10 mouse cellular contexts compared by ENCODE assay signal in the genomic region with DNA sequence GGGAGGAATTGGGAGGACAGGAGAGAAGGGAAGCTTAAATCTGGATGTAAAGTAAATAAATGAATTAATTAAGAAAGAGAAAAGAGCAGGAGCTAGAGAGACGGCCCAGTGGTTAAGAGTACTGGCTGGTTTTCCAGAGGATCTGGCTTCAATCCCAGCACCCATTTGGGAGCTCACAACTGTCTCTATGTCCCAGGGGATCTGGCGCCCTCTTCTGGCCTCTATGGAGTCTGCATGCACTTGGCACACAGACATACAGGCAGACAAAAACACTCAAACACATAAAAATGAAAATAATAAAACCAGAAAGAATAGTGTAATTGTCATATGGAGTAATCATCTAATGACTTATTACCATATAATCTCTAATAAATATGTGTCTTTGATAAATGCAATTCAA. TPM values are rescaled to one million over a fixed set of nuclear protein-coding genes. Genes with fewer than 3 reads are reported as not detected.
DNase-seq lines count a peak whose midpoint lies in the region; ATAC-seq and TF ChIP-seq lines count a peak whose summit lies in the region.
"Had no signal": no experiment of that assay in that cellular context is flagged by ENCODE, and none has a peak within 500 bp of the region (broad histone marks: within the 10 kb centered on the region; RNA-seq: fewer than 3 reads in every experiment).

No protein-coding gene starts in this region.

- H3K4me3 ChIP-seq in heart, postnatal 0 days (ENCODE audit: low read depth, low read length), result no peak overlapping the region
- H3K4me3 ChIP-seq in intestine, embryonic 16.5 days (ENCODE audit: low read length), result no peak overlapping the region
- H3K4me3 ChIP-seq: heart, embryonic 15.5 days had no signal

- H3K9ac ChIP-seq in heart, postnatal 0 days (replicated peaks; ENCODE audit: low read depth, low read length), result no peak overlapping the region
- H3K9ac ChIP-seq in intestine, embryonic 16.5 days (ENCODE audit: low read depth, low read length), result no peak overlapping the region
- H3K9ac ChIP-seq: heart, embryonic 15.5 days had no signal

- no peak for DNase-seq in heart, postnatal 0 days (ENCODE audit: low spot score)
- DNase-seq in heart, postnatal 25 days (ENCODE audit: low spot score), result no peak
- DNase-seq in thymus, postnatal 14 days, result peak; percentile 5
- no peak for DNase-seq in thymus, postnatal 36 days
- peak; percentile 19 for DNase-seq in induced T-regulatory cell, adult 2 months (ENCODE audit: low read depth)
- no peak for DNase-seq in ovary, postnatal 14 days (ENCODE audit: low spot score)
- DNase-seq in right cerebral cortex, postnatal 36 days (ENCODE audit: low spot score in 2 of 2), result no peak
- DNase-seq: retina, postnatal 1 day had no signal

- no peak overlapping the region for H3K4me2 ChIP-seq in heart, postnatal 0 days (ENCODE audit: low read depth, low read length)
- H3K4me2 ChIP-seq in intestine, embryonic 16.5 days (ENCODE audit: low read depth, low read length), result no peak overlapping the region
- H3K4me2 ChIP-seq: heart, embryonic 15.5 days had no signal

- no peaks in the 10 kb centered on the region for H3K9me3 ChIP-seq in heart, postnatal 0 days (replicated peaks; ENCODE audit: control insufficient read depth, low read length)
- no peaks in the 10 kb centered on the region for H3K9me3 ChIP-seq in intestine, embryonic 16.5 days (ENCODE audit: control insufficient read depth, low read length)
- H3K9me3 ChIP-seq: heart, embryonic 15.5 days had no signal

- no peak for TF ChIP-seq EP300 in heart, postnatal 0 days (IDR thresholded peaks at IDR 0.05; ENCODE audit: low read depth)

- H3K27ac ChIP-seq in heart, postnatal 0 days (ENCODE audit: low read depth), result no peak overlapping the region
- H3K27ac ChIP-seq in intestine, embryonic 16.5 days (ENCODE audit: low read length), result no peak overlapping the region
- H3K27ac ChIP-seq: heart, embryonic 15.5 days had no signal

- intact Hi-C loops in heart, postnatal 25 days (cut with DNase I), result no loop called here

- no peak for ATAC-seq in heart, postnatal 0 days (ENCODE audit: insufficient read depth, low read depth)
- no peak for ATAC-seq in intestine, embryonic 16.5 days

- peak; percentile 22 for TF ChIP-seq CTCF in heart, postnatal 0 days (IDR thresholded peaks at IDR 0.05; ENCODE audit: low read depth)

- no peaks in the 10 kb centered on the region for H3K36me3 ChIP-seq in heart, postnatal 0 days (replicated peaks; ENCODE audit: control insufficient read depth, insufficient read depth, low read length)
- no peaks in the 10 kb centered on the region for H3K36me3 ChIP-seq in intestine, embryonic 16.5 days (ENCODE audit: control insufficient read depth, insufficient read depth, low read length)
- H3K36me3 ChIP-seq: heart, embryonic 15.5 days had no signal

- WGBS in heart, postnatal 0 days, result 49% methylated on average over 2 of the region's 2 CpGs
- 46% methylated on average over 2 of the region's 2 CpGs for WGBS in intestine, embryonic 16.5 days

- no peaks in the 10 kb centered on the region for H3K4me1 ChIP-seq in heart, postnatal 0 days (ENCODE audit: control insufficient read depth, insufficient read depth)
- no peaks in the 10 kb centered on the region for H3K4me1 ChIP-seq in intestine, embryonic 16.5 days (ENCODE audit: control insufficient read depth, insufficient read depth, low read length)
- H3K4me1 ChIP-seq: heart, embryonic 15.5 days had no signal

- H3K27me3 ChIP-seq in heart, postnatal 0 days (ENCODE audit: control insufficient read depth, insufficient read depth, low read length), result no peaks in the 10 kb centered on the region
- no peaks in the 10 kb centered on the region for H3K27me3 ChIP-seq in intestine, embryonic 16.5 days (replicated peaks; ENCODE audit: control insufficient read depth, insufficient read depth, low read length)
- H3K27me3 ChIP-seq: heart, embryonic 15.5 days had no signal

RNA-seq across cellular contexts. Expression of a gene that starts 12.0 kb away (rescaled TPM):
- total RNA-seq in heart, postnatal 0 days (2014; rRNA removed; ENCODE audit: low replicate concordance), result 6.8 and 12.4 TPM in 2 replicates
- 13.6 and 14.9 TPM in 2 replicates for polyA plus RNA-seq in heart, postnatal 0 days (2015; fragmentation: Nextera tagmentation; extraction: Ambion mirVana)
- total RNA-seq in heart, postnatal 25 days (2021), result 1 to 10 TPM; 7.8 to 8.3 TPM
- 22.3 and 22.6 TPM in 2 replicates for polyA plus RNA-seq in intestine, embryonic 16.5 days (2015; fragmentation: Nextera tagmentation; extraction: Ambion mirVana)

RNA-seq across cellular contexts. Expression of a gene that starts 38.2 kb away (rescaled TPM):
- not detected in 2 replicates for total RNA-seq in heart, postnatal 0 days (2014; rRNA removed; ENCODE audit: low replicate concordance)
- 0.23 and 0.32 TPM in 2 replicates for polyA plus RNA-seq in heart, postnatal 0 days (2015; fragmentation: Nextera tagmentation; extraction: Ambion mirVana)
- under 1 TPM; 0.21 to 0.22 TPM for total RNA-seq in heart, postnatal 25 days (2021)
- not detected in 2 replicates for polyA plus RNA-seq in intestine, embryonic 16.5 days (2015; fragmentation: Nextera tagmentation; extraction: Ambion mirVana)

Comparison
In these comparisons a context has a peak if more than half of its experiments do, and no peak if none do; other contexts are left out.
1. DNase-seq: peak in thymus, postnatal 14 days (single experiment) and induced T-regulatory cell, adult 2 months (single experiment); none in heart, postnatal 0 days (single experiment), heart, postnatal 25 days (single experiment), thymus, postnatal 36 days (0 of 2), ovary, postnatal 14 days (single experiment) and right cerebral cortex, postnatal 36 days (0 of 2).